Mouse (Mus musculus) ES-E14 (cell line): Measurements from ENCODE around the gene Irs1. TPM values are rescaled to one million over a fixed set of nuclear protein-coding genes. Genes with fewer than 3 reads are reported as not detected.

Source experiments
- DNase-seq: peaks from one replicate; pipeline ENCODE4 v3.0.0-alpha.2; 2013; ENCODE audit warnings: low read depth, low spot score
- H3K27ac ChIP-seq: 2 replicates; pipeline ENCODE4 v1.5.1; 2012; ENCODE audit warnings: low read depth, mild to moderate bottlenecking, low read length, moderate library complexity, mixed read lengths; ENCODE audit not compliant: poor library complexity, insufficient read depth, severe bottlenecking
- H3K36me3 ChIP-seq: 2 replicates; pipeline ENCODE4 v1.6.1; 2012; ENCODE audit warnings: mild to moderate bottlenecking, low read length, moderate library complexity, mixed read lengths; ENCODE audit not compliant: control insufficient read depth, poor library complexity, insufficient read depth, severe bottlenecking
- H3K4me1 ChIP-seq, 2 experiments: fragments of 150-350 bp in 1 of 2; sonication (generic) in 1 of 2; 2 replicates each; pipeline ENCODE4 v1.6.1; 2012; ENCODE audit warnings: low read length in 2 of 2, mild to moderate bottlenecking in 1 of 2, mixed read lengths in 1 of 2; ENCODE audit not compliant: control insufficient read depth in 2 of 2, insufficient read depth in 2 of 2, poor library complexity in 1 of 2
- H3K4me3 ChIP-seq, 2 experiments: fragments of 150-350 bp in 1 of 2; sonication (generic) in 1 of 2; 2 replicates each; pipeline ENCODE4 v1.5.1; 2012; ENCODE audit warnings: low read length in 2 of 2, low read depth in 1 of 2, mild to moderate bottlenecking in 1 of 2, mixed read lengths in 1 of 2; ENCODE audit not compliant: insufficient read depth in 1 of 2, poor library complexity in 1 of 2, severe bottlenecking in 1 of 2
- H3K9ac ChIP-seq: 2 replicates; pipeline ENCODE4 v1.6.1; 2012; ENCODE audit warnings: low read depth, mild to moderate bottlenecking, low read length, mixed read lengths; ENCODE audit not compliant: poor library complexity, insufficient read depth, severe bottlenecking
- H3K9me3 ChIP-seq: fragments of 150-350 bp; sonication (generic); 2 replicates; pipeline ENCODE4 v1.6.1; 2012; ENCODE audit warnings: low read depth, mild to moderate bottlenecking, low read length; ENCODE audit not compliant: control insufficient read depth, insufficient read depth
- CHD2 ChIP-seq: IDR thresholded peaks from 2 replicates; pipeline ENCODE4 v1.6.1; 2014; ENCODE audit warnings: mild to moderate bottlenecking, low read depth, low read length, inconsistent platforms
- HCFC1 ChIP-seq: IDR thresholded peaks from 2 replicates; pipeline ENCODE4 v1.6.1; 2012; ENCODE audit warnings: low read length, inconsistent platforms, borderline replicate concordance; ENCODE audit not compliant: insufficient read depth
- MAFK ChIP-seq: IDR thresholded peaks from 2 replicates; pipeline ENCODE4 v1.6.1; 2014; ENCODE audit warnings: mild to moderate bottlenecking, low read depth, low read length, inconsistent platforms; ENCODE audit not compliant: insufficient read depth
- ZC3H11A ChIP-seq: IDR thresholded peaks from 2 replicates; pipeline ENCODE4 v1.6.1; 2012; ENCODE audit warnings: low read depth, mild to moderate bottlenecking, inconsistent platforms, low read length, borderline replicate concordance
- ZNF384 ChIP-seq: IDR thresholded peaks from 2 replicates; pipeline ENCODE4 v1.6.1; 2012; ENCODE audit warnings: low read depth, low read length, inconsistent platforms
- in situ Hi-C, 2 experiments: fragments of 600-800 bp; cut with MboI; formaldehyde crosslinking; loops; one replicate each; pipeline ENCODE4 v1.15.1; 2025; ENCODE audit warnings: low sequenced_read_pairs in 2 of 2, inconsistent platforms in 1 of 2; ENCODE audit not compliant: unreplicated experiment in 2 of 2
- total RNA-seq: library from RNA; depleted of rRNA; stranded (reverse); fragments of 300-350 nt; gene quantifications from 2 replicates; pipeline ENCODE4 v1.2.3, GENCODE M21; 2012

Irs1 gene
- total RNA-seq, 1 experiment = 8.1 TPM

DNA sequence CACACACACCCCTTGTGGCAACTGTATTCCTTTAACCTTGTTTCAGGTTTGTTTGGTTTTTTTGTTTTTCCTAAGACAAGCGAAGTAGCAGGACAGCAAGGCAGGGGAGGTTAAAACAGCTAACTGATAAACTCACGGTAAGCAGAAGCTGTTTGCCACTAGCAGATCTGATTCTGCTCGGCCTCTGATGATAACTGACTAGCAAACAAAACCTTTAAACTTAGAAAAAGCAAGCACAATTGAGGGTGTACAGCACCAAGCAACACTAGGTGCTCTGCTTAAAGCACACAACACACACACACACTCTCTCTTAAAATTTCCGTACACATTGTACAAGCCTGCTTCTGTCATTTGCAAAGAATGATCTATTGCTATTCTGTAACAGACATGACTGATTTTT is 6.8 kb downstream of the Irs1 start:
- Histone ChIP-seq H3K4me3 (no peak overlapping the region), H3K4me1 (peaks cover 0 to 7% of the 10 kb centered on the region in 2 experiments; a peak in 1 of 4 replicates), H3K9me3 (no peaks in the 10 kb centered on the region), H3K36me3 (no peaks in the 10 kb centered on the region; the same call in 1 of the 2 replicates), H3K27ac (no peak overlapping the region), H3K9ac (no peak overlapping the region)
- in situ Hi-C loops = loop anchor here in 1 of 2 experiments (25.0 kb wide), 1 partner anchor 972 kb away; no protein-coding TSS in a partner anchor
- TF ChIP-seq ZNF384 = no peak
- no peak for TF ChIP-seq CHD2
- TF ChIP-seq HCFC1 = no peak
- no peak for TF ChIP-seq MAFK
- no peak for TF ChIP-seq ZC3H11A
- no peak for DNase-seq

- H3K9ac ChIP-seq = no peak overlapping the region
- no peak for TF ChIP-seq CHD2
- TF ChIP-seq ZC3H11A = no peak
- TF ChIP-seq HCFC1 = no peak
- no peak for TF ChIP-seq MAFK
- no peak for TF ChIP-seq ZNF384
- no peak for DNase-seq
- H3K27ac ChIP-seq = no peak overlapping the region
- no peaks in the 10 kb centered on the region; the same call in 1 of the 2 replicates for H3K36me3 ChIP-seq
- no peaks in the 10 kb centered on the region for H3K9me3 ChIP-seq
- in situ Hi-C loops = loop anchor here in 1 of 2 experiments (25.0 kb wide), 1 partner anchor 972 kb away; no protein-coding TSS in a partner anchor
- peaks cover 0 to 3% of the 10 kb centered on the region in 2 experiments; a peak in 1 of 4 replicates for H3K4me1 ChIP-seq
- H3K4me3 ChIP-seq = peak overlapping the region; percentile 46 to 65; a peak in 1 of 4 replicates
Observed at GRCm38 (mm10) chr1:82283901-82284301, 7.3 kb downstream of the Irs1 start.

GRCm38 (mm10) chr1:82282992-82283611 is 8.1 kb downstream of the Irs1 start:
- Histone ChIP-seq H3K4me3 (peak overlapping the region; percentile 46 to 65), H3K9ac (peak overlapping the region; percentile 64), H3K9me3 (no peaks in the 10 kb centered on the region), H3K36me3 (no peaks in the 10 kb centered on the region), H3K4me1 (peaks cover 0 to 2% of the 10 kb centered on the region in 2 experiments; a peak in 1 of 4 replicates), H3K27ac (no peak overlapping the region)
- in situ Hi-C loops = loop anchor here in 1 of 2 experiments (25.0 kb wide), 1 partner anchor 971 kb away; no protein-coding TSS in a partner anchor
- DNase-seq = peak; percentile 77
- TF ChIP-seq HCFC1 (no peak), MAFK (no peak), ZNF384 (peak; percentile 92)

- Histone ChIP-seq H3K27ac (no peak overlapping the region), H3K36me3 (no peaks in the 10 kb centered on the region), H3K4me1 (peaks cover 0 to 2% of the 10 kb centered on the region in 2 experiments; a peak in 1 of 4 replicates), H3K4me3 (no peak overlapping the region), H3K9me3 (no peaks in the 10 kb centered on the region), H3K9ac (no peak overlapping the region)
- in situ Hi-C loops = loop anchor here in 1 of 2 experiments (25.0 kb wide), 1 partner anchor 970 kb away; no protein-coding TSS in a partner anchor
- TF ChIP-seq ZNF384 (no peak), CHD2 (no peak), HCFC1 (no peak), MAFK (no peak)
- DNase-seq = no peak
Observed at GRCm38 (mm10) chr1:82281823-82282222, 9.4 kb downstream of the Irs1 start.
